Mouse (Mus musculus): Measurements from ENCODE around the gene Flcn.

The Flcn gene

DNA sequence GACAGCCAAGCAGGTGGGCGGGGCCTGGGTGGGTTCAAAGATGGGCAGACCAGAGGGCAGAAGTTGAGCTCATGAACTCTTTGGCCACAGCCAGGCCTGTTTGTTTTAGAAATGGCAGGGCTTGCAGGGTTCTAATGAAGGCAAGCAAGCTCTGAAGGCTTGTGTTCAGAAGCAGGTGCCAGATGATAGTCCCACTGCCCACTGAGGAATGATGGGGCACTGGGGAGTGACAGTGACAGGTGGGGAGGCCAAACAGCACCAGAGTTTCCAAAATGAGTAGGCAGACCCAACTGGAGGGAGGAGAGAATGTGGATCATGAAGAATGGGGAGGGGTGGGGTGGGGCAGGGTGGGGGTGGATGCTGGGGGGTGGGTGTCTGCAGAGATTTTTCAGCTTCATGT is 4.6 kb downstream of the Flcn start:
- in situ Hi-C loops (cut with MboI): no loop called here

DNA sequence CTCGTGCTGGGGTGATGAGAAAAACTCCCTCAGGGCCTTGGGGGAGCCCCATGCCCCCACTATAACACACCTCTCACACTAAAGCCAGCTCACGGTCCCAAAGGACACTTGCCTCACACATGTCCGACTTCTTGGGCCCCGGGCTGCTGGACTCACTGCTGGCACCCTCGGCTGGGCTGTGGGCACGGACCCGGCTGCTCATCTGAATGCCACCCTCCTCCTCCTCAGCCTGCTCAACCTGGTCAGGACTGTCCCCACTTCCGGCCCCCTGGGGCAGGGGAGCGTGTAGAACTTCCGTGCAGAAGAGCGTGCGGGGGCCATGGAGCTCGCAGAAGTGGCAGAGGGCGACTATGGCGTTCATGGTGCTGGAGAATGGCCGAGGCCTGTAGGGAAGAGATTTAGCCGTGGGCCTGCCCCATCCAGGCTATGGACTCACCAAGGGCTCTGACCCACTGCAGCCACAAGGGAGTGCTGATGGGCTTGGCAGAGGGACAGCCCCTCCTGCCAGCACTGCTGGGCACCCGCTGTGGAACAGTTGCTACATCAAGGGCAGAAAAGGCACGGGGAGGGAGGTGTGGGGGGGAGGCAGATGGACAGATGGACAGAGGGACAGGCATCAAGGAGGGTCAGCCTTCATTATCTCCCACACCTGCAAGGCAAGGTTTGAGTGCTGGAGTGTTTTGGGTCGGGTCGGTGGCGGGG is 5.3 kb downstream of the Flcn start:
- in situ Hi-C loops (cut with MboI): no loop called here

DNA sequence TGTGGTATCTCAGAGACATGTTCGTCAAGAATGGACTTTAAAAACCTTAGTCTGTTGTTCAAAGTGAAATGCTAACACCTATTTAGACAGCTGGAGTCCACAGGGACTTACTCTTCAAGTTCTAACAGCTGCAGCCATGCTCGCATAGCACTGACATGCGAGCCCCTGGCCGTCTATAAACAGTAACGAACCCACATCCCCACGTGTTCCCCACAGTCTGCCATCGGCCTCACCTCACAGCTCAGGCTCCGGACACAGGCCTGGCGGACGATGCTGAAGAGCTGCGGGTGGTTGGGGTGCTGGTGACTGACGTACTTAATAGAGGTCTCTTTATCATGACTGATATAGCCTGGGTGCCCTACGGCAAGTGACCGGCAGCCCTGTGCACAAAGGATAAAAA is 6.3 kb downstream of the Flcn start:
- in situ Hi-C loops (cut with MboI): no loop called here

DNA sequence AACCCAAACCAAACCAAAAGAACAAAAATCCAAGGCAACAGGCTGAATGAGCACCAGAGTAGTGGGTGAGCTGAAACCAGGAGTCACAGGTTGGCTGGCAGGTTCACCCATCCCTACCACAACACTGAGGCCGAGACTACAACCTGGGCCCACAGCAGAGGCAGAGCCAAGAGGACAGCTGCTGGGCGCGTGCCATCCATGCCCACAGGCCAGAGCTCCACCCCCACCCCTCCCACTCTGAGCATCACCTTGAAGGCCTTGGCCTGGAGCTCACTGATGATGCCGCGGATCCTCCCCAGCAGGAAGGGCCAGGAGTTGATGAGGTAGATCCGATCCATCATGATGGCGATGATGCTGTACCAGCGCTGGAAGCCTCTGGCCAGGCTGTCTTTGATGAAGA is 7.9 kb downstream of the Flcn start:
- in situ Hi-C loops (cut with MboI): no loop called here

DNA sequence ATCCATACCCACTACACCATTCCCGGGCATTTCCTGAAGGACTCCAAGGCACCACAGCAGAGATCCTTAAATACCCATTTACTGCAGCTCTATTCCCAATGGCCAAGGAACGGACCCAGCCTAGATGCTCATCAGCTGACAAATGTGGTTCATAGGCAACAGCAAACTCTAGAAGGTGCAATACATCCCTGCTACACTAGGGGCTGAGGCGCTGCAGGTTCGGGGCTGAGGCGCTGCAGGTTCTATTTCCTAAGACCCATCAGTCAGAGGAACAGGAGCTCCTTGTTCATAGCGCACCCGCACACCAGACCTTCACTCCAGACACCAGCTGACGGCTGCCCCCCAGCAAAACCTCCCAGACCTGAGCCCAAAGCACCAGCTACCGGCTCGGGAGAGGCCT is 9.4 kb downstream of the Flcn start:
- in situ Hi-C loops (cut with MboI): no loop called here

DNA sequence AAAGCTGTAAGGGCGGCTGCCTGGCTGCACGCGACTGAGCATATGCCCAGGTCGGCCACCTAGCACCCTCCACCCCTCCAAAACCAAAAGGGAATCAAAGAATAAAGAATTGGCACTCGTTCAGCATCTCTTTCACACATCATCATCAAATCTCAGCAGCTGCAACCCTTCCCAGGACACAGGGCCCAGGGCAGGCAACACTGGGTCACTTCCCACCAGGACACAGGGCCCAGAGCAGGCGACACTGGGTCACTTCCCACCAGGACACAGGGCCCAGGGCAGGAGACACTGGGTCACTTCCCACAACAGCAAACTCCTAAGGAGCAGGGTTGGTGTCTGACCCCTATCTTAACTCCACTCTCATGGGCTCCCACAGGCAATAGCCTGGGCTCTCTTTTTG is 16.4 kb downstream of the Flcn start:
- in situ Hi-C loops (cut with MboI): no loop called here

DNA sequence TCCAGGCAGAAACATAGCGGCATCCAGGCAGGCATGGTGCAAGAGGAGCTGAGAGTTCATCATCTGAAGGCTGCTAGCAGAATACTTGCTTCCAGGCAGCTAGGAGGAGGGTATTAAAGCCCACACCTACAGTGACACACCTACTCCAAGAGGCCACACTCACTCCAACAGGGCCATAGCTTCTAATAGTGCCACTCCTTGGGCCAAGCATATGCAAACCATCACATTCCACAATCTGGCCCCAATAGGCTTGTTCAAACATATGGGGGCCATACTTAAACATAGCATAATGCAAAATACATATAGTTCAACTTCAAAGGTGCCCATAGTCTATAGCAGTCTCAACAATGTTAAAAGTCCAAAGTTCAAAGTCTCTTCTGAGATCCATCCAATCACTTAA is 20.5 kb downstream of the Flcn start:
- in situ Hi-C loops (cut with MboI): no loop called here

DNA sequence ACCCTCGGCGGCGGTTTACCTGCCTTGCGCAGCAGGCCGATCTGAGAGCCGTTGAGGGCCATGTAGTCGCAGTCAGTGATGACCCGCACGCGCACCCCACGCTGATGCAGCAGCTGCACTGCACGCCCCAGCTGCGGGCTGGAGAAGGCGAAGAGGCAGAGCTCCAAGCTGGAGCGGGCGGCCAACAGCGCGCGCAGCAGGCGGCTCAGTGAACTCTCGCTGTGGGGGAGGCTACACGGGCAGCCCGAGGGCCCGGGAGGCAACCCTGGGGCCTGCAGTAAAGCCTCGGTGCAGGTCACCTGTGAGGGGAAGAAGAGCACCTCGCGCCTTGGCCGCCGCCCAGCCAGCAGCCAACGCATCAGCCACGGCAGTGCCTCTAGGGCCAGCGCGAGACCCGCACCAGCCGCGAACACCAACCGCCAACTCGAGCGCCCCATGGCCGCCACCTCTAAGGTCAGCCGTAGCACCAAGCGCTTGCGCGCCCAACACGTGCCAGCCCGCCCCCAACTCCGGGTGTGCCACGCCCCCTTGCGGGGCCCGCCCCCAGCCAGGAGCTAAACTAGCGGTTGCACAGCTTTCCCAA is 22.5 kb downstream of the Flcn start, which contains the start of gene Pld6:
TSS of gene Pld6 (minus strand) at position 447 of the 583 bp plus-strand sequence.
- in situ Hi-C loops (cut with MboI): no loop called here

DNA sequence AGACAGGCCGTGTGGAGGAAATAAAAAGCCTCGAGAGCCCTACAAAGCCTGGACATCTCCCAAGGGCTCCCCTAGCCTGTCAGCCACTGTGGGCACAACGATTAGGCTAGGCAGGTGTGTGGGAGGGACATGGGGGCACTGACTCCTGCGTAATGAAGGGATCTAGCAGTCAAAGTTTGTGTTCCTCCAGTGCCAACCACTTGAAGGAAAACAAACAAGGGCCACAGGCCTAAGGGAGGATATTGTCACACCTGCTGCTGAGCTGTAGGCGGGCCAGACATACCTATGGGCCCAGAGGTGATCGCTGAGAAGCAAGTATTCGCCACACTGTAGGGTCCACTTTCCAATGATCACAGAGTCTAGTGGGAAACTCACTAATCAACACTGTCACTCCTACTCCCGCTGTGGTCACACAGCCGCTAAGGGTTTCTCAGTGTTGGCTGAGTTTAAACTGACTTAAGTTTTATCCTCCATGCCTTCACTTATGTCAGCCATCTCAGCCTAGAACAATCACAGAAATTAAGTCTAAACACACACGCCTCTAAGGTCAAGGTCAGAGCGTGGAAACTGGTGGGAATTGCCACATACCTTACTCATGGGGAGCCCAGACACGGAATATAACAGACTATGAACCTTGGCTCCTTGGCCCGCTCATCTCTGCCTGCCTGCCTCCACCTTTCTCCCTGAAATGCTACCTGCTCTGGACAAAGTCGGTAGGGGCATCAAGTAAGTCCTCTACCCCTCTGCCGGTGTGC is 23.2 kb downstream of the Flcn start:
- in situ Hi-C loops (cut with MboI): no loop called here

DNA sequence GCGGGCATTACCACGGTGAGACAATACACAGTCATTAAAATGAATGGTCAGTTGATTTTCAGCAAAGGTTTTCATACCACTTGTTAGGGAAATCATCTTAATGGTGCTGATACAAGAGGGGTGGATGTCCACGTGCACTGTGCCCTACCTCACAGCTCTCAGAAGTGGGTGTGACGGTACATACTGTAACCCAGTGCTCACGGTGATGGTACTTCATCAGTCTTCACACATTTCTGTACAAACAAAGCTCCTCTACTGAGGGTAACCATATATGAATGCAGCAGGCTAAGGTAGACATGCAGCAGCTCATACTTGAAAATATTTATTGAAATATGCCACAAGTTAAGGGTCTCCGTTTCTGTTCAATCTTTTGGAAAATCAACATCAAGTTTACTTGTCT is 26.2 kb downstream of the Flcn start:
- in situ Hi-C loops (cut with MboI): no loop called here

DNA sequence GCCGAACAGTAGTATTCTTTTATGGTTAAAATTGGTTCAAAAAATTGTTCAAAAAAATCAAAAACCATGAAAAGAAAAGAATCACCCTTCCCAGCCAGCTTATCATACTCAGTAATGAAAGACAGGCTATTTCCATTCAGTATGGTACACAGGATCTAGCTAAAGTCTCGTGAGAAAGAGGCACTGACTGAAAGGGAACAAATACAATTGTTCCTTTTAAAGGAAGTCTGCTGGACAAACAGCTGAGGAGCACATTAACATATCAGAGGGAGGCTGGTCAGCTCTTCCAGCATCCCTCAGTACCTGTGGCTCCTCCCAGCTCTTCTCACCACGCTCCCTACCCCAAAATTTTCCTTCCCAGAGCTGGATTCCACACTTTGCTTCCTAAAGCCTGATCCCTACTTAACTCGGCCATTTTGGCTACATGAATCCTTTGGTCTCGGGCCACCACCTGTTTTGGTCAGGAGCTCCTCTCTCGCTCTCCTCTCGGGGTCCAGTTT is 27.7 kb downstream of the Flcn start:
- in situ Hi-C loops (cut with MboI): no loop called here

DNA sequence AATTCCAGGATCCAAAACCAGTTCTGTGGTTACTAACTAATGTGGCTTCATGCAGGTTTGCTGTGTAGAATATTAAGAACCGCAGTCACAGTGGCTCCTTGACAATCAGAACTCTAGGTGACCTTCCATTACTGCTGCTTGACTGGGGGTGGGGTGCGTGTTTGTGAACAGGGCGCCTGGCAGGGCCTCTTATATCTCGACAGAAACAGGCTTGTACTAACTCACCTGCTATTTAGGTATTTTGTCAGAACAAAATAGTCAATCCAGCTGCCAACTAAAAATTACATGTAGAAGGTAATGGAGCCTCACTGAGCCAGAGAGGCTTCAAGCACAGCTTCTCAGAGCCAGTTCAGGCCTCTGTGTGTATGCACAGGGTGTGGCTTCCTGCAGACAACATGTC is 29.6 kb downstream of the Flcn start:
- in situ Hi-C loops (cut with MboI): no loop called here

DNA sequence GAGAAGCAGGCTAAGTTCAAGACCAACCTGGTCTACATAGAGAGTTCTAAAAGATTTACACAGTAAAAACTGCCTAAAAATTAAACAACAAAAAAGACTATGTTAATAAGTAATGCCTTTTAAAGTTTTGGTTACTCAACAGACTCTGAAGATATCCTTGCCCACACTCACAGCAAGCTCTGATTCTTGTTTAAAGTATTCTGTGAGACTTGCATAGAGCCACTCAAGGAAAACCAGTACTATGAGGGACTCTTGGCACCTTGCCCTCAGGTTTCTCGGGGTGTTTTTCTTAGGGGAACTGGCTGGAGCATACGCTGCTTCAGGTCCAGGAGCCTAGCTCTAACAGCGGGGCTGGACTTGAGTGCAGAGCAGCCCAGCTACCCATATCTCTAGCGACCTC is 30.4 kb downstream of the Flcn start:
- in situ Hi-C loops (cut with MboI): no loop called here

DNA sequence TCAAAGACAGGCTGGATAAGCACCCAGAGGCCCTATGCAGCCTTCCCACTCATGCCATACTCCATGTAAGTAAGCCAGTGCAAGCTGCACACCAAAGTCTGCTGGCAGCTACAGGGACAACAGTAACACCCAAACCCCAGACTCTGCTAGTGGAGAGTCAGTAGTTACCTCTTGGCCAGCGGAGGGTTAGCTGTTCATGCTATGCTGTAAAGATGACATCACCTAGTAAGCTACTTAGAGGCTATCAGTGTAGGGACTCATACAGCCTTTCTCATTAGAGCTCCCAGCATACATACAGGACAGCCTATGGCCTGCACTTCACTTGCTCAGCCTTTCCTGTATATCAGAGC is 31.0 kb downstream of the Flcn start:
- in situ Hi-C loops (cut with MboI): no loop called here

DNA sequence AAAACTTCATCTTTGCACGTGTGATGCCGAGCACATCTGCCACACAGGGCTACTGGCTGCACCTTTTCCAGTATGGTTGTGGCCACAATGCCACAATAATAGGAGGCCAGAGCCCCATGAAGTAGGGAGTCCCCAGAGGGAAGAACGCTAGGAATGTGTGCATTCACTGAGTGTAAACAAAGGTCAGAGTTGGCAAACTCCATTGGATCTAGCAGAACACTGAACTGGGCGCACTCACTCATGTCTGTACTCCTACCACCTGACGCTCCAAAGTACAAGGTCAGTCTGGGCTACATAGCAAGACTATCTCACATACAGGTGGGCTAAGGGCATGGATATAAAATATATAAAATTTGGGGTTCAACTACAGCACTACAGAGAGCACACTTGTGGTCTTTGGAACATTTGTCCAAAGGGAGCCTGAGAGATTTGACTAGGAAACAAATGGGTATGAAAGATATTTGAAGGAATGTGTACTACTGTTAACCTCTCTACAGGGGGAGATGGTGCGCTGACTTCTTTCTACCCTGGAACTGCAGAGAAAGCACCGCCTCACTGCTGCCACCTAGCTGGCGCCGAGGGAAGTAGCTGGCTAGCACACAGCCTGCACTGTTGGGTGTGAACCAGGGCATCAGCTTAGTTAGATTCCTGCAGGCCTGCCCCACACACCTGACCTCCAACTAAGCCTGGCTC is 31.5 kb downstream of the Flcn start:
- in situ Hi-C loops (cut with MboI): no loop called here

DNA sequence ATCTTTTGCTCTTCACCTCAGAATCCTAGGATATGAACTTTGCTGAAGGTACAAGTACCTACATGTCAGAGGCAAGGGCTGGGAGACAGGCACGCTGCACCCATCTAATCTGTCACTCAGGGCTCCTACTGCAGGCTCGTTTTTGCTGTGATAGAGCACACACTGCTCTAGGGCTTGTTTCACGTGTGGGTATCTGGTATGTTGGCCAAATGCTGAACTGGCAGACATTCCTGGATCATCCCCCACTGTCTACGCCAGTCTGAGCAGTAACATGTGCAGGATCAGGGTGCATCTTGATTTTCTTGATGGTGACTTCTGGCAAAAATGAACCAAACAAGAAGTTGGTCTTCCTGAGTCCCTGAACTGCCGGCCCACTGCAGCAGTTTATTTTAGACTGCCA is 32.6 kb downstream of the Flcn start:
- in situ Hi-C loops (cut with MboI): no loop called here

DNA sequence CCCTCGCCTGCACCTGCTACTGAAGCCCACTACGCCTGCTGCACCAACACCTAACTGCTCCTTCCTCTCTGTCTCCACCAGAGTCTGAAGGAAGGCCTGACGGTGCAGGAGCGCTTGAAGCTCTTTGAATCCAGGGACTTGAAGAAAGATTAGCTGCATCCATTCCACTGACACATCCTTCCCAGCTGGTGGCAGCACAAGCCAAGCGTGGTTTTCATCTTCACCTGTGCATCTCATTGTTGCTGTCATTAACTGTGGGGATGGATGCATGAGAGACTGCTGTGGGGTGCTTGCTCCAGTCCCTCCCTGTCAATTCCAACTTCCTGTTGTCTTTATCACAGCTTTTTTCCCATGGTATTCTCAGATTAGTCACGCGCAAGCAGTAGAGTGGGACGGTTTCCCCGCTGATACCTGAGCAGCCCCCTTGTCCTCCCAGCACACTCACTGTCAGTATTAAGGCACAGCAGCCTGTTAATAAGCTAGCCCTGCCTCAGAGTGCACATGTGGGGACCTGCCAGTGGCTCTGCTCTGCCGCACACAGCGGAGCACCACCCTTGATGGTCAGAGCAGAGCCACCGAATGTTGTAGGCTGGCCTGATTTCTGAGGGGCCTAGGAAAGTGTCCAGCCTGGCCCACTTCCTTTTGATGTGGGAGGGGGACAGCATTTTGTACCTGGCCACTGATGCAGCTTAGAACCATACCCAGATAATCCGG is 34.2 kb downstream of the Flcn start:
- in situ Hi-C loops (cut with MboI): no loop called here

DNA sequence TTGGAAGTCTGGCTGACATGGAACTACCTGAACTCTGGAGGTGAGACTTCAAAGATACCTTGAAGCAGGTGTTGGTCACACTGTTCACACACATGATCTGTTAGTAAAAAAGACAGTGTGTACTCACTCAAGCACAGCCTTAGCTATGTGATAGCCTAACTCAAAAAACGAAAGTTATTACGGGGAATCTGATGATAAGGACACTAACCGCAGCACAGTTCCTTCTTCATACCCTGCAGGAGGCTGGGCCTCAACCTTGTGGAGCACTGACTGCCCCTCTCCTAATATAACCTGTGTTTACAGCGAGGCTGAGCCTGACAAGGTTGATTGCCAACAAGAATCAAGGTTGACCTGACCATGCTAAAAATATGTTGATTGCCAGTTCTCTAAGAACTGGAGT is 35.3 kb downstream of the Flcn start:
- in situ Hi-C loops (cut with MboI): no loop called here

DNA sequence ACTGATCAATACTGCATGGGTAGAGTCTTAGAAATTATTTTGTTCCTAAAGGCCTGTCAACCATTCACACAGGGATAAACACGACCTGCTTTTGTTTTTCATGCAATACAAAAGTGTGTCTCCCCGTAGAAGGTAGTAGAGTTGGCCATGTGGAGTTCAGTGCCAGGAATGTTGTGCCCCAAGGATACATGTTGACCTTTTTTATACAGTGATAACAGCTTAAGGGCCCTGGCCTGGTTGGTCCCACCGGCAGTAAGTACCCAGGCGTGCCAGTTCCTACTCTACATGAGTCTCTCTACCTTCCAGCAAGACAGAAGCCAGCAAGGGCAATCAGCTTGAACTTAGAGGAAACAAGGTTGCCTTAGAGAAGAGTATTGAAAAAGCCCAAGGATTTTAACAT is 36.9 kb downstream of the Flcn start:
- in situ Hi-C loops (cut with MboI): no loop called here

DNA sequence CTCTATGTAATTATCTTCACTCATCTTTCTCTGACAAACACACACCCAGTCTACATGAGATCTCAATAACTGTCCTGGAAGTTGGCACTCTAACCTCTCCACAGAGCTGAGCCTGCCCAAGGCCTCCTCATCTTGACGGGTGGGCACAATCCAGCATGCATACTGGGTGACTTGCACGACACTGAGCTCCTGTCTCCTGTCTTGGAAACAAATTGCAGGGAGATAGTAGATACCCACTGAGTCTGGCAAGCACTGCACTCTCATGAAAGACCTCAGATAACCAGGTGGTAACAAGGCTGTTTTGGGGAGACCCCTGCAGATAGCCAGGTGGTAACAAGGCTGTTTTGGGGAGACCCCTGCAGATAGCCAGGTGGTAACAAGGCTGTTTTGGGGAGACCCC is 37.5 kb downstream of the Flcn start:
- in situ Hi-C loops (cut with MboI): no loop called here

DNA sequence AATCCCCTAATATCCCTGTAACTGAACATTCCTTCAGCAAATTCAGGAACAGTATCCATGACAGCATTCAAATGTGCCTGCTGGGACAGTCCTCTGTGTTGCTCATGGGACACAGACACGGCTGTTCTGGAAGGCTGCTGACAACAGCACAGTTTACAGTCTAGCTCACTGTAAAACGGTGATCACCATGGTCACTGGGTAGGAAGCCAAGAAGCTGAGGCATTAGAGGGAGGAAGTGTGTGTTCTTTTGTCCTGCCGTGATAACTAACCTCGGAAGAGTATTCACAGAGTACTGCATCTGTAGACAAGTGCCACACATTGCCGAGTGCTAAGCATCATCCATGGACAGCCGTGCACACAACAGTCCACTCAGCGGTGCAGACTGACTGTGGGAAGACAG is 39.1 kb downstream of the Flcn start:
- in situ Hi-C loops (cut with MboI): no loop called here

DNA sequence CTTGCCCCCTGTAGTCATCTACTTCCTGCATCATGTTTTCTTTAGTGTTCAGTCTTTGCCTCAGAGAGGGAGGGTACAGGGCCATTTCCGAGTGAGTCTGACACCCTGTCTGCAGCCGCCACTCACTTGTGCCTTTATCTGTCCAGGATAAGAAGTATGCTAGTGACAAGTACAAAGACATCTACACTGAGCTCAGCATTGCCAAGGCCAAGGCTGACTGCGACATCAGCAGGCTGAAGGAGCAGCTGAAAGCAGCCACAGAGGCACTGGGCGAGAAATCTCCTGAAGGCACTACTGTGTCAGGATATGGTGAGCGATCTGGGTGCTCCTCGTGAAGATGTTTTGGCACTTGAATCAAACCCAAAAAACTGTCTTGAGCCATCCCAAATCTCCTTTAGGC is 40.1 kb downstream of the Flcn start:
- in situ Hi-C loops (cut with MboI): no loop called here
